Mouse (Mus musculus) lung, postnatal 0 days (tissue): ENCODE results near the gene Gzmm.

ENCODE experiments used
- CTCF ChIP-seq: IDR thresholded peaks from 2 replicates; pipeline ENCODE4 v1.5.1; 2016; ENCODE audit warnings: antibody characterized with exemption, mild to moderate bottlenecking
- EP300 ChIP-seq: IDR thresholded peaks from 2 replicates; pipeline ENCODE4 v1.6.1; 2016; ENCODE audit warnings: antibody characterized with exemption, mild to moderate bottlenecking, control low read depth

- TF ChIP-seq CTCF, result no peak
- no peak for TF ChIP-seq EP300
Observed at GRCm38 (mm10) chr10:79716988-79717355, 28.2 kb downstream of the Gzmm start.
